Mouse (Mus musculus): Measurements from ENCODE around the gene Adgre5. TPM values are rescaled to one million over a fixed set of nuclear protein-coding genes. Genes with fewer than 3 reads are reported as not detected.
A peak's percentile ranks its signal among the peaks of the same experiment; 100 is the strongest.

The Adgre5 gene
- polyA plus RNA-seq, 1 experiment from 2014 or later, result 10.7 TPM

- Histone ChIP-seq H3K36me3 (replicated peaks) (peaks cover 17% of the 10 kb centered on the region), H3K4me2 (peak overlapping the region; percentile 74), H3K4me3 (replicated peaks) (peak overlapping the region; percentile 86), H3K9me3 (no peaks in the 10 kb centered on the region), H3K4me1 (peaks cover 24% of the 10 kb centered on the region), H3K27ac (no peak overlapping the region), H3K27me3 (no peaks in the 10 kb centered on the region; the same call in 1 of the 2 replicates), H3K9ac (peak overlapping the region; percentile 77)
- 2% methylated on average over 17 of the region's 17 CpGs for WGBS
- no peak; the same call in 1 of the 2 replicates for ATAC-seq (ENCODE audit: low FRiP score)
These were observed 25.4 kb downstream of the Adgre5 start for GRCm38 (mm10) chr8:83715771-83716170.

- ATAC-seq (ENCODE audit: low FRiP score), result peak; percentile 100
- peak within 1 kb of the TSS; percentile 74 for H3K4me2 ChIP-seq
- H3K27me3 ChIP-seq, result no peaks in the 10 kb centered on the region; the same call in 1 of the 2 replicates
- under 1% methylated on average over 63 of the region's 63 CpGs for WGBS
- peak within 1 kb of the TSS; percentile 86 for H3K4me3 ChIP-seq (replicated peaks)
- H3K9me3 ChIP-seq, result no peaks in the 10 kb centered on the region
- H3K36me3 ChIP-seq (replicated peaks), result peaks cover 11% of the 10 kb centered on the region
- peak within 1 kb of the TSS; percentile 93 for H3K27ac ChIP-seq
- H3K4me1 ChIP-seq, result peaks cover 24% of the 10 kb centered on the region
- H3K9ac ChIP-seq, result peak within 1 kb of the TSS; percentile 77
These were observed 26.0 kb downstream of the Adgre5 start, which contains the start of gene Ddx39 for GRCm38 (mm10) chr8:83715031-83715690. Gene Ddx39, plus strand, starts transcription at chr8:83715177.

DNA sequence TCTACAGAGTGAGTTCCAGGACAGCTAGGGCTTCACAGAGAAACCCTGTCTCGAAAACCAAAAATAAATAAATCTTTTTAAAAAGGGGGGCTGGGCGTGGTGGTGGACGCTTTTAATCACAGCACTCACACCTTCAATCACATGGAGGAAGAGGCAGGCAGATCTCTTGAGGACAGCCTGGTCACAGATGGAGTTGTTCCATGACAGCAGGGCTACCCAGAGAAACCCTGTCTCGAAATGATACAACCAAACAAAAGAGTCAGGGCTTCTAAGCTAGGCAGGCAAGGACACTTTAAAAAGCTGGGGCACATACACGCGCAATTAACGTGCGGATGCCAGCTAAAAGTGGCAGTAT is 26.5 kb downstream of the Adgre5 start:
- H3K4me2 ChIP-seq, result peak overlapping the region; percentile 74
- 19% methylated on average over 8 of the region's 8 CpGs for WGBS
- peaks cover 24% of the 10 kb centered on the region for H3K4me1 ChIP-seq
- no peak overlapping the region for H3K27ac ChIP-seq
- H3K4me3 ChIP-seq (replicated peaks), result peak overlapping the region; percentile 86
- no peaks in the 10 kb centered on the region for H3K9me3 ChIP-seq
- no peak overlapping the region for H3K9ac ChIP-seq
- H3K27me3 ChIP-seq, result no peaks in the 10 kb centered on the region; the same call in 1 of the 2 replicates
- H3K36me3 ChIP-seq (replicated peaks), result peaks cover 6% of the 10 kb centered on the region
- no peak for ATAC-seq (ENCODE audit: low FRiP score)

- WGBS, result 76% methylated on average over 8 of the region's 8 CpGs
- ATAC-seq (ENCODE audit: low FRiP score), result no peak
- peaks cover 4% of the 10 kb centered on the region; the same call in 1 of the 2 replicates for H3K27me3 ChIP-seq
These were observed 33.6 kb downstream of the Adgre5 start for GRCm38 (mm10) chr8:83707554-83707953.

GRCm38 (mm10) chr8:83706411-83706810 is 34.7 kb downstream of the Adgre5 start:
- WGBS, result 64% methylated on average over 5 of the region's 5 CpGs
- Histone ChIP-seq H3K27me3 (0 out of 2 replicates have a peak, but pooled peaks cover 4% of the 10 kb centered on the region), H3K4me3 (replicated peaks) (no peak overlapping the region), H3K27ac (no peak overlapping the region), H3K36me3 (replicated peaks) (no peaks in the 10 kb centered on the region), H3K9ac (no peak overlapping the region), H3K4me2 (no peak overlapping the region), H3K4me1 (no peaks in the 10 kb centered on the region), H3K9me3 (no peaks in the 10 kb centered on the region)
- no peak for ATAC-seq (ENCODE audit: low FRiP score)

More at GRCm38 (mm10) chr8:83707554-83707953, 33.6 kb downstream of the Adgre5 start:
- H3K36me3 ChIP-seq (replicated peaks), result no peaks in the 10 kb centered on the region
- H3K27ac ChIP-seq, result no peak overlapping the region
- H3K9me3 ChIP-seq, result no peaks in the 10 kb centered on the region
- H3K4me3 ChIP-seq (replicated peaks), result no peak overlapping the region
- H3K4me2 ChIP-seq, result no peak overlapping the region
- H3K9ac ChIP-seq, result no peak overlapping the region
- no peaks in the 10 kb centered on the region for H3K4me1 ChIP-seq

DNA sequence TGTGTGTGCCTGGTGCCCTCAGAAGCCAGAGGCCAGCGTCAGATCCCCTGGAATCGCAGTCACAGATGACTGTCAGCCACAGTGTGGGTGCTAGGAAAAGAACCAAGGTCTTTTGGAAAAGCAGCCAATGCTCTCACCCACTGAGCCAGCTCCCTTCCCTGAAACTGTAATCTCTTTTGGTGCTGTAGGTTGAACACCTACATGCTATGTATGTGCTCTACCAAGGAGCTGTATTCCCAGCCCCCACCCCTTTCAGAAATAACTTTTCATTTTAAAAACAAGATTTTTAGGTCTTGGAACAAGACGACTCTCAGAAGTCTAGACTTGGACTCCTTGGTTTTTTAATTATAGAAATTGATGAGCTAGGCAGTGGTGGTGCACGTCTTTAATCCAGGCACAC is 37.7 kb downstream of the Adgre5 start:
- Histone ChIP-seq H3K4me1 (peaks cover 7% of the 10 kb centered on the region), H3K4me3 (replicated peaks) (no peak overlapping the region), H3K27me3 (0 out of 2 replicates have a peak, but pooled peaks cover 4% of the 10 kb centered on the region), H3K4me2 (no peak overlapping the region), H3K27ac (no peak overlapping the region), H3K9ac (no peak overlapping the region), H3K36me3 (replicated peaks) (no peaks in the 10 kb centered on the region), H3K9me3 (no peaks in the 10 kb centered on the region)
- WGBS, result 84% methylated on average over 4 of the region's 4 CpGs
- ATAC-seq (ENCODE audit: low FRiP score), result no peak

DNA sequence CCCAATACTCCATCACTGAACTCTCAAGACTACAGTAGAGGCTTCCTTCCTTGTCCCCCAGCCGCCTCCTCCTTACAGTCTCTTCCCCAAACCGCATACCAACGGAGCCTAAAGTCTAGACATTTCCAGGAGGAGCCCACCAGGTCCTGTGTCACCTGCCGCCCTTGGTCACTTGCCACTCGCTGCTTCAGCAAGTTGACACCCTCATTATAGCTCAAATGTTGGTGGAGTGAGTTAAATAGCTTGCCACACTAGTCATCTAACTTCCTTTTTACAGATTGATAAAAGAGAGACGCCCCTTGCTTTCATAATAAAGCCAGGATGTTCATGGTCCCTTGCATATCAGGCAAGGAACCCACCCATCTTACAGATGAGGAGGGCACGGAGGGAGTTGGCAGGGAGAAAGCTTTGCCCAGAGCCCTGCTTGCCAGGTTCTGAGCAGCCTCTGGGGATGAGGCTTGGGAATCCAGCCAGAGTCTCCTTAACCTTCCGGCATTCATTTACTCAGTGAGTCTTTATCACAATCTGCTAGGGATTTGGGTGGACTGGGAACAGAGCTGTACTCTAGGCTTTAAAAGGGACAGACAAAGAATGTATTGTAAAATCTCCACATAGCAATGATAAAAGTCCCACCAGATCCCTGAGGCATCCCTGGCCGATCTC is 40.6 kb downstream of the Adgre5 start:
- Histone ChIP-seq H3K9ac (no peak overlapping the region), H3K4me1 (peaks cover 25% of the 10 kb centered on the region), H3K36me3 (replicated peaks) (no peaks in the 10 kb centered on the region), H3K9me3 (no peaks in the 10 kb centered on the region), H3K27me3 (0 out of 2 replicates have a peak, but pooled peaks cover 4% of the 10 kb centered on the region), H3K4me3 (replicated peaks) (no peak overlapping the region), H3K27ac (no peak overlapping the region), H3K4me2 (no peak overlapping the region)
- ATAC-seq (ENCODE audit: low FRiP score), result no peak
- 86% methylated on average over 9 of the region's 9 CpGs for WGBS

DNA sequence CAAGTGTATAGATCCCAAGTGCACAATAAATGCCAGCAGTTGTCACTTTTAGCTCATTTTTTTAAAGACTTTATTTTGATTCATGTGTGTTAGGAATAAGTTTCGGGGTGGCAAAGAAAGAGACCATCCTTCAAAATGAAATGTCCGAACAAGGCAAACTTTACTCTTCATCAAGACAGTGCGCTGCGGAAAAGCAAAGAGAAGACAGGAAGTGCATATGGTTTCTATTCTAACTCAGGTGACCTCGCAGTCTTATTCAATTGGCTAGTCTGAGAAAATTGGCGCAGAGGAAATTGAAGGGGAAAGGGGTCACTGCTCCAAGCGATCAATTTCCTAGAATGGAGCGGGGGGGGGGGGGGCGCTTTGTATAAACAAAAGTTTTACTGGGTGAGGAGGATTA is 41.6 kb downstream of the Adgre5 start:
- Histone ChIP-seq H3K9me3 (no peaks in the 10 kb centered on the region), H3K4me3 (replicated peaks) (peak overlapping the region; percentile 91), H3K27me3 (0 out of 2 replicates have a peak, but pooled peaks cover 2% of the 10 kb centered on the region), H3K9ac (peak overlapping the region; percentile 90; the same call in 1 of the 2 replicates), H3K27ac (peak overlapping the region; percentile 71; the same call in 1 of the 2 replicates), H3K4me2 (peak overlapping the region; percentile 95), H3K4me1 (peaks cover 25% of the 10 kb centered on the region), H3K36me3 (replicated peaks) (no peaks in the 10 kb centered on the region)
- 53% methylated on average over 9 of the region's 9 CpGs for WGBS
- ATAC-seq (ENCODE audit: low FRiP score), result no peak

- Histone ChIP-seq H3K9ac (peak within 1 kb of the TSS; percentile 90), H3K27ac (peak within 1 kb of the TSS; percentile 71), H3K27me3 (no peaks in the 10 kb centered on the region), H3K4me3 (replicated peaks) (peak within 1 kb of the TSS; percentile 91), H3K4me2 (peak within 1 kb of the TSS; percentile 95), H3K9me3 (no peaks in the 10 kb centered on the region), H3K36me3 (replicated peaks) (no peaks in the 10 kb centered on the region), H3K4me1 (peaks cover 25% of the 10 kb centered on the region)
- under 1% methylated on average over 67 of the region's 85 CpGs for WGBS
- peak; percentile 94 for ATAC-seq (ENCODE audit: low FRiP score)
These were observed 42.3 kb downstream of the Adgre5 start, which contains the start of gene Pkn1 for GRCm38 (mm10) chr8:83698661-83699453. Gene Pkn1, minus strand, starts transcription at chr8:83699179.

DNA sequence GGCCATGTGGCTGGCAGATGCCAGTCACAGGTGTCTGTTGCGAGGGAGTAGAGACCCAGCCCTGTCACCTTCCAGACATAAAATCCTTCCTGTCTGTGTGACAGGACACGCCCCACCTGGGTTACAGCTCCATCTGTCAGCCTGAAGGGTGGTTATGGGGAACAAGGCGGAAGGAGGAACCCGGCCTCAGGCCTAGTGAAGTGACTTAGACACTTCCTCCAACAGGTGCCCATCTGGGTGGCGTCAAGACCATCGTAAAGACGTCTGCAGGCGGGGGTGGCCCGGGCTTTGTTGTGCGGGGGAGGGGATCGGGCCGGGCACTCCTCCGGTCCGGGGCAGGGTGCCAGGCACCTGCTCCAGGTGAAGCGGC is 42.9 kb downstream of the Adgre5 start:
- Histone ChIP-seq H3K27ac (peak overlapping the region; percentile 71; the same call in 1 of the 2 replicates), H3K4me3 (replicated peaks) (peak overlapping the region; percentile 91), H3K36me3 (replicated peaks) (no peaks in the 10 kb centered on the region), H3K27me3 (no peaks in the 10 kb centered on the region), H3K9ac (peak overlapping the region; percentile 90), H3K9me3 (no peaks in the 10 kb centered on the region), H3K4me2 (peak overlapping the region; percentile 95), H3K4me1 (peaks cover 25% of the 10 kb centered on the region)
- WGBS, result 5% methylated on average over 15 of the region's 15 CpGs
- ATAC-seq (ENCODE audit: low FRiP score), result peak; percentile 37

DNA sequence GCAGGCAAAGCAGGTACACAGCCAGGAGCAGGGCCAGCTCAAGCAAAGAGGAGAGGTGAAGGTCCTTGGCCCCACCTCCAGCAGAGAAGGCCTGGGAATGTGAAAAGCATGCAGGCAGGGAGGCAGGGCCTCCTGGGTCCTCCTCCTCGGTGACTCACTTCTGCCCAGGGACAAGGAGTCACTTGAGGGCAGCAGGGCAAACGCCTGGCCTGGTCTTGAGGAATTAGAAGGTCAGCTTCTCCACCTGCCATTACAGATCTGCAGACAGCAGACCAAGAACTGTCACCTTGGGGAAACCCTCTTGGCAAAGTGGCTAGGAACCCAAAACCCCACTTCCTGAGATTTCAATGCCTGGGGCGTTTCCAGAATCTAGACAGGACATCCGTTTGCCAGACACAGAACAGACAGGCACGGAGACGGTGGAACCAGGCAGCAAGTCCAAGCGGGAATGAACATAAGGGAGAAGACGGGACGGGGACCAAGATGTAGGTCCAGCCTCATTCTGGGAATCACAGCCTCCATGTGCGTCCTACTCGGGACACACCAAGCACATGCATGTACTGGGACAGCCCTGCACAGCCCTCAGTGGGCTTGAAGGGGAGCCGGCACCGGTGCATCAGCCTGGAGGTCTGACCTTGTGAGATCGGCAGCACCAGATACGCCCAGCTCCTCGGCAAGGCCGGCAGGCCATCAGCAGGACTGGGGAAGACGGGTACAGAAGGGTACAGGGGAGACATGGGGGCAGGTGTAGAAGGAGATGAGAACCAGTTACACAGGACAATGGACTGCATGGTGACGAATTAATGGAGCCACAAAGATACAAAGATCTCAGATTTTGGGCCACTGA is 43.5 kb downstream of the Adgre5 start:
- Histone ChIP-seq H3K27ac (0 out of 2 replicates have a peak overlapping the region, but pooled peaks have one; percentile 9), H3K9me3 (no peaks in the 10 kb centered on the region), H3K9ac (peak overlapping the region; percentile 90), H3K36me3 (replicated peaks) (peaks cover under 1% of the 10 kb centered on the region; the same call in 1 of the 2 replicates), H3K4me1 (peaks cover 25% of the 10 kb centered on the region), H3K27me3 (no peaks in the 10 kb centered on the region), H3K4me2 (peak overlapping the region; percentile 95), H3K4me3 (replicated peaks) (peak overlapping the region; percentile 91)
- WGBS, result 61% methylated on average over 19 of the region's 19 CpGs
- no peak for ATAC-seq (ENCODE audit: low FRiP score)

All from forebrain, embryonic 12.5 days (tissue).